Mouse (Mus musculus) lung, embryonic 16.5 days (tissue): Measurements from ENCODE around the gene Ints13. TPM values are rescaled to one million over a fixed set of nuclear protein-coding genes. Genes with fewer than 3 reads are reported as not detected.

ENCODE experiments used
- ATAC-seq: fragments of 200-750 bp; cut with Nextera tagmentation; 2 replicates; pipeline ENCODE4 v1.8.0; 2017; ENCODE audit warnings: low read depth, mild to moderate bottlenecking, moderate library complexity
- H3K27ac ChIP-seq: fragments of 300-500 bp; sonication (generic); 2 replicates; pipeline ENCODE4 v1.5.1; 2014; ENCODE audit warnings: mild to moderate bottlenecking, control low read depth, low read length
- H3K27me3 ChIP-seq: fragments of 300-500 bp; sonication (generic); 2 replicates; pipeline ENCODE4 v1.6.1; 2014; ENCODE audit warnings: low read depth, low read length, mixed read lengths; ENCODE audit not compliant: control insufficient read depth, insufficient read depth
- H3K36me3 ChIP-seq: fragments of 300-500 bp; sonication (generic); 2 replicates; pipeline ENCODE4 v1.6.1; 2014; ENCODE audit warnings: low read length; ENCODE audit not compliant: control insufficient read depth, insufficient read depth
- H3K4me1 ChIP-seq: fragments of 300-500 bp; sonication (generic); replicated peaks from 2 replicates; pipeline ENCODE4 v1.6.1; 2014; ENCODE audit warnings: low read length, mixed read lengths; ENCODE audit not compliant: control insufficient read depth, insufficient read depth
- H3K4me2 ChIP-seq: fragments of 300-500 bp; sonication (generic); 2 replicates; pipeline ENCODE4 v1.6.1; 2014; ENCODE audit warnings: low read depth, low read length, control low read depth
- H3K4me3 ChIP-seq: fragments of 300-500 bp; sonication (generic); 2 replicates; pipeline ENCODE4 v1.5.1; 2014; ENCODE audit warnings: mild to moderate bottlenecking, low read length, control low read depth
- H3K9ac ChIP-seq: fragments of 300-500 bp; sonication (generic); 2 replicates; pipeline ENCODE4 v1.6.1; 2014; ENCODE audit warnings: low read length, control low read depth
- H3K9me3 ChIP-seq: fragments of 300-500 bp; sonication (generic); 2 replicates; pipeline ENCODE4 v1.6.1; 2016; ENCODE audit warnings: low read length; ENCODE audit not compliant: control insufficient read depth
- WGBS: fragments of 180-500 bp; shearing (Covaris S2); extraction: QIAGEN DNeasy Blood & Tissue Kit; methylation state at CpG from one replicate; pipeline ENCODE4 v1.1.7; 2014; 5-methylcytosine and 5-hydroxymethylcytosine counted together
- polyA plus RNA-seq: library from polyadenylated mRNA; unstranded; fragments of >200 nt; fragmentation: Nextera tagmentation; extraction: Ambion mirVana; gene quantifications from 2 replicates; pipeline ENCODE4 v1.2.1, GENCODE M21; 2015

Gene Ints13
- polyA plus RNA-seq, 1 experiment from 2014 or later = 69.9 TPM

GRCm38 (mm10) chr6:146551326-146551725 is 26.3 kb downstream of the Ints13 start:
- ATAC-seq = no peak
- H3K4me3 ChIP-seq = no peak overlapping the region
- no peaks in the 10 kb centered on the region for H3K27me3 ChIP-seq
- H3K27ac ChIP-seq = no peak overlapping the region
- H3K9ac ChIP-seq = no peak overlapping the region
- no peak overlapping the region for H3K4me2 ChIP-seq
- peaks cover 38% of the 10 kb centered on the region for H3K36me3 ChIP-seq
- H3K4me1 ChIP-seq = no peaks in the 10 kb centered on the region
- no peaks in the 10 kb centered on the region; the same call in 1 of the 2 replicates for H3K9me3 ChIP-seq

GRCm38 (mm10) chr6:146550421-146550820 is 27.2 kb downstream of the Ints13 start:
- no peak overlapping the region for H3K4me3 ChIP-seq
- H3K27me3 ChIP-seq = no peaks in the 10 kb centered on the region
- no peaks in the 10 kb centered on the region for H3K4me1 ChIP-seq
- no peak overlapping the region for H3K4me2 ChIP-seq
- 76% methylated on average over 2 of the region's 2 CpGs for WGBS
- no peaks in the 10 kb centered on the region for H3K9me3 ChIP-seq
- no peak overlapping the region for H3K27ac ChIP-seq
- no peak for ATAC-seq
- H3K9ac ChIP-seq = no peak overlapping the region
- H3K36me3 ChIP-seq = peaks cover 31% of the 10 kb centered on the region

- Histone ChIP-seq H3K27me3 (no peaks in the 10 kb centered on the region), H3K9ac (no peak overlapping the region), H3K4me3 (no peak overlapping the region), H3K4me2 (no peak overlapping the region), H3K36me3 (peaks cover 6% of the 10 kb centered on the region), H3K9me3 (no peaks in the 10 kb centered on the region), H3K4me1 (no peaks in the 10 kb centered on the region), H3K27ac (no peak overlapping the region)
- ATAC-seq = peak; percentile 68; the same call in 1 of the 2 replicates
- WGBS = 70% methylated on average over 5 of the region's 5 CpGs
Measured at GRCm38 (mm10) chr6:146545289-146545865, 32.3 kb downstream of the Ints13 start.

GRCm38 (mm10) chr6:146544622-146545021 is 33.0 kb downstream of the Ints13 start:
- WGBS = 89% methylated on average over 1 of the region's 1 CpGs

GRCm38 (mm10) chr6:146540386-146540785 is 37.2 kb downstream of the Ints13 start:
- Histone ChIP-seq H3K4me2 (no peak overlapping the region), H3K4me3 (no peak overlapping the region), H3K27ac (no peak overlapping the region), H3K4me1 (0 out of 2 replicates have a peak, but pooled peaks cover 4% of the 10 kb centered on the region), H3K9me3 (no peaks in the 10 kb centered on the region; the same call in 1 of the 2 replicates), H3K9ac (no peak overlapping the region), H3K36me3 (no peaks in the 10 kb centered on the region), H3K27me3 (no peaks in the 10 kb centered on the region)
- 90% methylated on average over 3 of the region's 3 CpGs for WGBS
- no peak for ATAC-seq

More at GRCm38 (mm10) chr6:146544622-146545021, 33.0 kb downstream of the Ints13 start:
- no peaks in the 10 kb centered on the region for H3K27me3 ChIP-seq
- no peaks in the 10 kb centered on the region for H3K4me1 ChIP-seq
- H3K36me3 ChIP-seq = peaks cover 6% of the 10 kb centered on the region
- H3K27ac ChIP-seq = no peak overlapping the region
- no peak overlapping the region for H3K9ac ChIP-seq
- no peak overlapping the region for H3K4me3 ChIP-seq
- no peak overlapping the region for H3K4me2 ChIP-seq
- no peaks in the 10 kb centered on the region for H3K9me3 ChIP-seq
- no peak for ATAC-seq

GRCm38 (mm10) chr6:146538661-146539060 is 39.0 kb downstream of the Ints13 start:
- no peaks in the 10 kb centered on the region for H3K36me3 ChIP-seq
- no peak overlapping the region for H3K4me3 ChIP-seq
- H3K27me3 ChIP-seq = no peaks in the 10 kb centered on the region
- WGBS = 39% methylated on average over 4 of the region's 4 CpGs
- H3K27ac ChIP-seq = 0 out of 2 replicates have a peak overlapping the region, but pooled peaks have one; percentile 12
- no peak overlapping the region for H3K4me2 ChIP-seq
- H3K9me3 ChIP-seq = no peaks in the 10 kb centered on the region; the same call in 1 of the 2 replicates
- ATAC-seq = peak; percentile 43; the same call in 1 of the 2 replicates
- no peak overlapping the region for H3K9ac ChIP-seq
- 0 out of 2 replicates have a peak, but pooled peaks cover 4% of the 10 kb centered on the region for H3K4me1 ChIP-seq

GRCm38 (mm10) chr6:146538071-146538470 is 39.6 kb downstream of the Ints13 start:
- H3K27ac ChIP-seq = no peak overlapping the region
- no peak overlapping the region for H3K9ac ChIP-seq
- no peaks in the 10 kb centered on the region for H3K36me3 ChIP-seq
- H3K9me3 ChIP-seq = no peaks in the 10 kb centered on the region; the same call in 1 of the 2 replicates
- no peak overlapping the region for H3K4me2 ChIP-seq
- no peak overlapping the region for H3K4me3 ChIP-seq
- H3K27me3 ChIP-seq = no peaks in the 10 kb centered on the region
- no peak for ATAC-seq
- WGBS = 37% methylated on average over 2 of the region's 2 CpGs
- H3K4me1 ChIP-seq = 0 out of 2 replicates have a peak, but pooled peaks cover 4% of the 10 kb centered on the region

- no peak for ATAC-seq
- H3K4me2 ChIP-seq = no peak overlapping the region
- no peaks in the 10 kb centered on the region for H3K36me3 ChIP-seq
- WGBS = 87% methylated on average over 4 of the region's 4 CpGs
- 0 out of 2 replicates have a peak, but pooled peaks cover 4% of the 10 kb centered on the region for H3K4me1 ChIP-seq
- no peak overlapping the region for H3K27ac ChIP-seq
- H3K27me3 ChIP-seq = no peaks in the 10 kb centered on the region
- H3K4me3 ChIP-seq = no peak overlapping the region
- no peak overlapping the region for H3K9ac ChIP-seq
- no peaks in the 10 kb centered on the region; the same call in 1 of the 2 replicates for H3K9me3 ChIP-seq
Measured at GRCm38 (mm10) chr6:146537111-146537510, 40.5 kb downstream of the Ints13 start.

- no peak overlapping the region for H3K9ac ChIP-seq
- H3K9me3 ChIP-seq = no peaks in the 10 kb centered on the region; the same call in 1 of the 2 replicates
- H3K4me1 ChIP-seq = peaks cover 10% of the 10 kb centered on the region; the same call in 1 of the 2 replicates
- H3K4me2 ChIP-seq = no peak overlapping the region
- 54% methylated on average over 5 of the region's 5 CpGs for WGBS
- H3K36me3 ChIP-seq = no peaks in the 10 kb centered on the region
- ATAC-seq = peak; percentile 21; the same call in 1 of the 2 replicates
- H3K4me3 ChIP-seq = no peak overlapping the region
- no peaks in the 10 kb centered on the region for H3K27me3 ChIP-seq
- no peak overlapping the region for H3K27ac ChIP-seq
Measured at GRCm38 (mm10) chr6:146535501-146535900, 42.1 kb downstream of the Ints13 start.
